Mouse (Mus musculus): ENCODE results near the gene Fam155a. TPM values are rescaled to one million over a fixed set of nuclear protein-coding genes. Genes with fewer than 3 reads are reported as not detected.

Gene Fam155a
- polyA plus RNA-seq, 1 experiment, result 0.19 TPM

GRCm38 (mm10) chr8:9580192-9580591 is 190.8 kb downstream of the Fam155a start:
- H3K4me3 ChIP-seq (ENCODE audit: insufficient read depth, low read length), result no peak overlapping the region
- no peak overlapping the region for H3K27ac ChIP-seq (ENCODE audit: insufficient read depth, low read length)
- TF ChIP-seq POLR2A (IDR thresholded peaks at IDR 0.05; ENCODE audit: low read depth, low read length), result no peak
- no peak for TF ChIP-seq CTCF (IDR thresholded peaks at IDR 0.05; ENCODE audit: borderline replicate concordance, insufficient read depth, low read length)
- no peaks in the 10 kb centered on the region for H3K4me1 ChIP-seq (ENCODE audit: control insufficient read depth, insufficient read depth, low read length)

- TF ChIP-seq CTCF (IDR thresholded peaks at IDR 0.05; ENCODE audit: borderline replicate concordance, insufficient read depth, low read length), result no peak
- TF ChIP-seq POLR2A (IDR thresholded peaks at IDR 0.05; ENCODE audit: low read depth, low read length), result no peak
- no peak overlapping the region for H3K4me3 ChIP-seq (ENCODE audit: insufficient read depth, low read length)
- no peak overlapping the region for H3K27ac ChIP-seq (ENCODE audit: insufficient read depth, low read length)
- H3K4me1 ChIP-seq (ENCODE audit: control insufficient read depth, insufficient read depth, low read length), result no peaks in the 10 kb centered on the region
Observed at GRCm38 (mm10) chr8:9571977-9572376, 199.0 kb downstream of the Fam155a start.

GRCm38 (mm10) chr8:9569516-9570170 is 201.3 kb downstream of the Fam155a start:
- Histone ChIP-seq H3K27ac (ENCODE audit: insufficient read depth, low read length) (no peak overlapping the region), H3K4me3 (ENCODE audit: insufficient read depth, low read length) (no peak overlapping the region), H3K4me1 (ENCODE audit: control insufficient read depth, insufficient read depth, low read length) (no peaks in the 10 kb centered on the region)
- no peak for TF ChIP-seq POLR2A (IDR thresholded peaks at IDR 0.05; ENCODE audit: low read depth, low read length)
- TF ChIP-seq CTCF (IDR thresholded peaks at IDR 0.05; ENCODE audit: borderline replicate concordance, insufficient read depth, low read length), result no peak

GRCm38 (mm10) chr8:9549199-9549598 is 221.8 kb downstream of the Fam155a start:
- no peak for TF ChIP-seq POLR2A (IDR thresholded peaks at IDR 0.05; ENCODE audit: low read depth, low read length)
- TF ChIP-seq CTCF (IDR thresholded peaks at IDR 0.05; ENCODE audit: borderline replicate concordance, insufficient read depth, low read length), result no peak
- H3K4me1 ChIP-seq (ENCODE audit: control insufficient read depth, insufficient read depth, low read length), result peaks cover 4% of the 10 kb centered on the region; the same call in 1 of the 2 replicates
- no peak overlapping the region for H3K27ac ChIP-seq (ENCODE audit: insufficient read depth, low read length)
- H3K4me3 ChIP-seq (ENCODE audit: insufficient read depth, low read length), result no peak overlapping the region

- Histone ChIP-seq H3K4me3 (ENCODE audit: insufficient read depth, low read length) (no peak overlapping the region), H3K27ac (ENCODE audit: insufficient read depth, low read length) (no peak overlapping the region), H3K4me1 (ENCODE audit: control insufficient read depth, insufficient read depth, low read length) (peaks cover 4% of the 10 kb centered on the region; the same call in 1 of the 2 replicates)
- TF ChIP-seq CTCF (IDR thresholded peaks at IDR 0.05; ENCODE audit: borderline replicate concordance, insufficient read depth, low read length) (no peak), POLR2A (IDR thresholded peaks at IDR 0.05; ENCODE audit: low read depth, low read length) (no peak)
Observed at GRCm38 (mm10) chr8:9547558-9547954, 223.4 kb downstream of the Fam155a start.

GRCm38 (mm10) chr8:9546919-9547557 is 223.9 kb downstream of the Fam155a start:
- H3K27ac ChIP-seq (ENCODE audit: insufficient read depth, low read length), result no peak overlapping the region
- H3K4me1 ChIP-seq (ENCODE audit: control insufficient read depth, insufficient read depth, low read length), result peaks cover 4% of the 10 kb centered on the region; the same call in 1 of the 2 replicates
- TF ChIP-seq POLR2A (IDR thresholded peaks at IDR 0.05; ENCODE audit: low read depth, low read length), result no peak
- TF ChIP-seq CTCF (IDR thresholded peaks at IDR 0.05; ENCODE audit: borderline replicate concordance, insufficient read depth, low read length), result no peak
- no peak overlapping the region for H3K4me3 ChIP-seq (ENCODE audit: insufficient read depth, low read length)

DNA sequence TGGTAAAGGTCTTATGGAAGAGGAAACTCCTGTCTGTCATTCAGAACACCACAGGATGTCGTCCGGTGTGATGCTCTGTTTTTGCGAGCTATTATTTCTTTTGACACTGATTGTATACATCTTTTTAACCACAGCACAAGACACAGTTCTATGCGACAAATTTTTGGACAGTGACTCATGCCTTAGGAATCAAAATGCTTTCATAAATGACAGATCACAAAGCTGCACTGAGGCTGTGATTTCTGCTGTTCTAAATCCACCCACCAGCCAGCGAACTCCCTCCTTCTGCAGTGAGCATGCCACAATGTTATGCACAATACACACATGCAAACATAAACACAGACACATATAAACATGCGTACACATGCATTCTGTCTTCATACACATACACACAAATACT is 224.5 kb downstream of the Fam155a start:
- Histone ChIP-seq H3K4me3 (ENCODE audit: insufficient read depth, low read length) (no peak overlapping the region), H3K27ac (ENCODE audit: insufficient read depth, low read length) (no peak overlapping the region), H3K4me1 (ENCODE audit: control insufficient read depth, insufficient read depth, low read length) (peaks cover 4% of the 10 kb centered on the region; the same call in 1 of the 2 replicates)
- TF ChIP-seq CTCF (IDR thresholded peaks at IDR 0.05; ENCODE audit: borderline replicate concordance, insufficient read depth, low read length) (no peak), POLR2A (IDR thresholded peaks at IDR 0.05; ENCODE audit: low read depth, low read length) (no peak)

DNA sequence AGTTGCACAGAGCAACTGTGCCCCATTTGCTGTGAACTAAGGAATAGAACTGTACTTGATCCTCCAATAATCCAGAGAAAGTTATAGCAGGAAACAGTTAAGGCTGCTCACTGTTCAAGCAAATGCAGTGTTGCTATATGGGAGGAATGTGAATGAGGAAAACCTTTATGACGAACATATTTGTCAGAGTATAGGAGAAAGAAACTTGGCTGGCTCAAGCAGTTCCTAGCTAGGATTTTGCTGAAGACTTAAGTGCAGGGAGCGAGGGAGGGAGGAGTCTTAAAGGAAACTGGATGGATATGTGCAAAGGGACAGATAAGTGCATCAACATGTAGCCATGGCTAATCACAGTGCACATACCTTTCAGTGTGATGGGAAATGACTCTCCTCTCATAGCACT is 225.3 kb downstream of the Fam155a start:
- no peak for TF ChIP-seq CTCF (IDR thresholded peaks at IDR 0.05; ENCODE audit: borderline replicate concordance, insufficient read depth, low read length)
- no peak for TF ChIP-seq POLR2A (IDR thresholded peaks at IDR 0.05; ENCODE audit: low read depth, low read length)
- H3K4me1 ChIP-seq (ENCODE audit: control insufficient read depth, insufficient read depth, low read length), result peaks cover 4% of the 10 kb centered on the region; the same call in 1 of the 2 replicates

GRCm38 (mm10) chr8:9535730-9536372 is 235.1 kb downstream of the Fam155a start:
- no peak for TF ChIP-seq CTCF (IDR thresholded peaks at IDR 0.05; ENCODE audit: borderline replicate concordance, insufficient read depth, low read length)
- no peak for TF ChIP-seq POLR2A (IDR thresholded peaks at IDR 0.05; ENCODE audit: low read depth, low read length)
- Histone ChIP-seq H3K4me1 (ENCODE audit: control insufficient read depth, insufficient read depth, low read length) (no peaks in the 10 kb centered on the region), H3K27ac (ENCODE audit: insufficient read depth, low read length) (no peak overlapping the region), H3K4me3 (ENCODE audit: insufficient read depth, low read length) (no peak overlapping the region)

More for the DNA sequence above, 225.3 kb downstream of the Fam155a start:
- Histone ChIP-seq H3K4me3 (ENCODE audit: insufficient read depth, low read length) (no peak overlapping the region), H3K27ac (ENCODE audit: insufficient read depth, low read length) (no peak overlapping the region)

- no peaks in the 10 kb centered on the region for H3K4me1 ChIP-seq (ENCODE audit: control insufficient read depth, insufficient read depth, low read length)
- no peak overlapping the region for H3K27ac ChIP-seq (ENCODE audit: insufficient read depth, low read length)
- TF ChIP-seq CTCF (IDR thresholded peaks at IDR 0.05; ENCODE audit: borderline replicate concordance, insufficient read depth, low read length), result no peak
- TF ChIP-seq POLR2A (IDR thresholded peaks at IDR 0.05; ENCODE audit: low read depth, low read length), result no peak
- no peak overlapping the region for H3K4me3 ChIP-seq (ENCODE audit: insufficient read depth, low read length)
Observed at GRCm38 (mm10) chr8:9526515-9526914, 244.4 kb downstream of the Fam155a start.

All from embryonic fibroblast, embryonic 13.5 days (primary cell).